Mouse (Mus musculus): Measurements from ENCODE around the gene Phc2. TPM values are rescaled to one million over a fixed set of nuclear protein-coding genes. Genes with fewer than 3 reads are reported as not detected.

Phc2 gene
- polyA plus RNA-seq, 1 experiment from 2014 or later, result 18.9 TPM

DNA sequence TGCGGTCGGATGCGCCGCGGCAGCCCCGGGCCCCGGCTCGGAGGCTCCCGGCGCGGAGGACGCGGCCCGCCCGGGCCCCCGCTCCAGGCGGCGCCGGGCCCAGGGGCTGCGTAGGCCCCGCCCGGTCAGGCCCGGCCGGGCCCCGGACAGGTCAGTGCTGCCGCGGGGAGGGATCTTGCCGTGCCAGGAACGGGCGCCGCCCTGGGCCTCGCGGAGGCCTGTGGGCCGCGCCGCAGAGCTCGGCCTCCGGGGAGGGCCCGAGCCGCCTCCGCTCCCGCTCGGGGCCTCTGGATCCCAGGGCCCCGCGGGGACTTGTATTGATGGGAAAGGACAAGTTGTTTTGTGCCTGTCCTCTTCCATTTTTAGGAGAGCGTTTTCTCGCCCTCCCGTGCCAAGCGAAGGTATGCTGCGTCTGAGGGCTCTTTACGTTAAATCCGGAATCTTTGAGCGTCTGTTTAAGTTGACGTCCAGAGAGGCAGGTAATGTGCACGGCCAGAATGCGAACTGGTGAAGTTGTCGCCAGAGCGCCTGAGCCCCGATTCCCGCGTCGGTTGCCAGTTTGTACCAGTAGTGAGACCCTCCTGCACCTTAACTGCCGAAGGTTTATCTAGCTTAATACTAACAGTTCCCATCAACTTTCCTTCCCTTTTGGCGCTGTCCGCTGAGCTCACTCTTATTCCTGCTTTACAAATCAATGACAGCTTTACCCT, 73.4 kb downstream of the Phc2 start:
- ATAC-seq (ENCODE audit: low read depth), result peak; percentile 80
- Histone ChIP-seq H3K27ac (ENCODE audit: low read length) (peak overlapping the region; percentile 91), H3K27me3 (ENCODE audit: control insufficient read depth, insufficient read depth, low read depth, low read length) (no peaks in the 10 kb centered on the region), H3K4me2 (ENCODE audit: low read depth, low read length) (peak overlapping the region; percentile 66), H3K9ac (ENCODE audit: low read length) (peak overlapping the region; percentile 98), H3K9me3 (ENCODE audit: control insufficient read depth, low read length) (no peaks in the 10 kb centered on the region), H3K36me3 (ENCODE audit: control insufficient read depth, insufficient read depth, low read length) (no peaks in the 10 kb centered on the region; the same call in 1 of the 2 replicates), H3K4me1 (replicated peaks; ENCODE audit: control insufficient read depth, insufficient read depth, low read length) (peaks cover 40% of the 10 kb centered on the region), H3K4me3 (ENCODE audit: low read length) (peak overlapping the region; percentile 93)
- WGBS, result under 1% methylated on average over 46 of the region's 65 CpGs

DNA sequence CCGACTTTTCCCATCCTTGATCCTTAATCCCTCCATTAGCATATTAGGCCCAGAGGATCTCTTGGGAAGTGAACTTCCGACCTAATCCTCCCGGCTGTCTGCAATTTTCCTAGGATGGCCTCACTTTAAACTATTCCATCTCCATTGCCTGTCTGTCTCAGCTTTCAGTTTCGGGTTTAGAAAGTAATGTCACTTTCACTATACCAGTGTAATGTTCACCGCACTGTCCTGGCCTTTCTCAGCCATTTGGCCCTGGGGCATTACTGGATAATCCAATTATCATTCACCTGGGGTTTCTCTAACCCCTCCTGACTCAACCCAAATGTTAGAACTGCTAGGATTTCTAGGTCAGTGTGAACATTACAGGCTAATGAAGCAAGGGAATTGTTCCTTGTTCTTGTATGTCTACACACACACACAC, 73.9 kb downstream of the Phc2 start:
- Histone ChIP-seq H3K27ac (ENCODE audit: low read length) (peak overlapping the region; percentile 91), H3K4me1 (replicated peaks; ENCODE audit: control insufficient read depth, insufficient read depth, low read length) (peaks cover 46% of the 10 kb centered on the region), H3K4me2 (ENCODE audit: low read depth, low read length) (peak overlapping the region; percentile 66), H3K9ac (ENCODE audit: low read length) (peak overlapping the region; percentile 98), H3K36me3 (ENCODE audit: control insufficient read depth, insufficient read depth, low read length) (no peaks in the 10 kb centered on the region; the same call in 1 of the 2 replicates), H3K27me3 (ENCODE audit: control insufficient read depth, insufficient read depth, low read depth, low read length) (no peaks in the 10 kb centered on the region), H3K4me3 (ENCODE audit: low read length) (peak overlapping the region; percentile 93), H3K9me3 (ENCODE audit: control insufficient read depth, low read length) (no peaks in the 10 kb centered on the region)
- ATAC-seq (ENCODE audit: low read depth), result no peak
- WGBS, result under 1% methylated on average over 5 of the region's 5 CpGs

DNA sequence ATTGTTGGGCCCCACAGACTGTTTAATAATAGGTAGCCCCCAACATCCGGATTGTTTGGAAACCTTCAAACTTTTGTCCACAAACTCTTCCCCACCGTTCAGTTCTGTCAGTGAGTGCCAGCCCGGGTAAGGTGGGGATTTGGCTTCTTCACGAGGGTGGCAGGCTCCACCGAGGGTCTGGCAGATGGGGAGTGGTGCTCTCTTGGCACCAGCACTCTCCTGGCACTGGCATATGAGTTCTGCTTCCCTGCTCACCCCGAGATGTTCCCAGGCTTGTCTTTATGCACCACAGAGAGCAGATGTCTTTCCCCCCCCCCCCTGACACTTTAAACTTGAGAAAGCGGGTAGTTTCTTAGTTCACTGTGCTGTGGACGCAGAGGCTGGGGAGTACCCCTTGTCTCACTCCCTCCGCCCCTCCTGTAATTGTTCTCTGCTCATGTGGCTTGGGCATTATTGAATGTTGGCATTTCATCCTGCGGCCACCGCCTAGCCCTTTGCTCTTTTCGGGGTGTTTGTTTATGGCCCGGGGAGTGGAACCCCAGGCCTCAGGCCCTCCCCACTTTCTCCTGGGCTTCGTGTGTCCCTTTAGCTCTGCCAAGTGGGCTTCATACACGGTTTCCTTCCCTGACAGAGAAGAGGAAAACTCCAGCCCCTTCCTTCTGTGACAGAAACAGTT, 74.7 kb downstream of the Phc2 start:
- H3K4me2 ChIP-seq (ENCODE audit: low read depth, low read length), result peak overlapping the region; percentile 66
- WGBS, result 3% methylated on average over 15 of the region's 15 CpGs
- H3K4me1 ChIP-seq (replicated peaks; ENCODE audit: control insufficient read depth, insufficient read depth, low read length), result peaks cover 51% of the 10 kb centered on the region
- no peaks in the 10 kb centered on the region for H3K27me3 ChIP-seq (ENCODE audit: control insufficient read depth, insufficient read depth, low read depth, low read length)
- H3K27ac ChIP-seq (ENCODE audit: low read length), result peak overlapping the region; percentile 91
- ATAC-seq (ENCODE audit: low read depth), result no peak
- no peaks in the 10 kb centered on the region for H3K9me3 ChIP-seq (ENCODE audit: control insufficient read depth, low read length)
- H3K36me3 ChIP-seq (ENCODE audit: control insufficient read depth, insufficient read depth, low read length), result no peaks in the 10 kb centered on the region; the same call in 1 of the 2 replicates
- H3K4me3 ChIP-seq (ENCODE audit: low read length), result peak overlapping the region; percentile 93
- peak overlapping the region; percentile 98 for H3K9ac ChIP-seq (ENCODE audit: low read length)

DNA sequence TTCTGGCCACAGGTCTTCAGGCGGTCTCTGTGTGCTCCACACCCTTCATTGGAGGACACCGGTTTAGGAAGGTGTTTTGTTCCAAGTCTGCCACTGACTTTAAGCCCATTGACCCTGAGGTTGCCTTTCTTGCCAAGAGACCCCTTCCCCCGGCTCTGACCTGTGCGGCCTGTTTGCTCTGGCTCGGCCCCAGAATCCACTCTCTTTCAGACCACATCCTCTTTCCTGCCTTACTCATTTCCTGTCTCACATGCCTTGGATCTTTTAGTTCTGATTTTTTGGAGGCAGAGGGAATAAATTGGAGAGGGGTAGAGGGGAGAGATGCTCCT, 75.2 kb downstream of the Phc2 start:
- peaks cover 55% of the 10 kb centered on the region for H3K4me1 ChIP-seq (replicated peaks; ENCODE audit: control insufficient read depth, insufficient read depth, low read length)
- WGBS, result 2% methylated on average over 5 of the region's 5 CpGs
- ATAC-seq (ENCODE audit: low read depth), result no peak

DNA sequence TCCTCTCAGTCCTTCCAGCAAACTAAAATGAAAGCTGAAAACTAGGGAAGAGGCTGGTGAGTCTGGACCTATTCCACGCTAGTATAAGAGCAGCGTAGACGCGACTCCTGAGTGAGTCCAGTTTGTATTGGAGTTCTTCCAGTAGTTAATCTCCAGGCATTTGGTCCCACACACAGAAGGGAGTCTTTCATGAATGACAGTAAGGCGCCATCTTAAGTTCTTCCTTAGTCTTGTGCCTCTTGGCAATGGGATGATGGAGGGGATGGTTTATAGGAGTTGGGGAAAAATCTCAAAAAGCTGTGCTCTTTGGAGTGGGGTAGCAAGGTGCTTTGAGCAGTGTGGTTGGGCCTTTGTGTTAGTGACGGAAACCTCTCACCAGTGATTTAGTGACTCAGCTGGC, 75.8 kb downstream of the Phc2 start:
- H3K9me3 ChIP-seq (ENCODE audit: control insufficient read depth, low read length), result no peaks in the 10 kb centered on the region
- H3K27ac ChIP-seq (ENCODE audit: low read length), result peak overlapping the region; percentile 91
- 44% methylated on average over 6 of the region's 6 CpGs for WGBS
- no peaks in the 10 kb centered on the region; the same call in 1 of the 2 replicates for H3K36me3 ChIP-seq (ENCODE audit: control insufficient read depth, insufficient read depth, low read length)
- peak overlapping the region; percentile 66 for H3K4me2 ChIP-seq (ENCODE audit: low read depth, low read length)
- no peaks in the 10 kb centered on the region for H3K27me3 ChIP-seq (ENCODE audit: control insufficient read depth, insufficient read depth, low read depth, low read length)
- no peak for ATAC-seq (ENCODE audit: low read depth)
- H3K4me3 ChIP-seq (ENCODE audit: low read length), result peak overlapping the region; percentile 93
- H3K4me1 ChIP-seq (replicated peaks; ENCODE audit: control insufficient read depth, insufficient read depth, low read length), result peaks cover 60% of the 10 kb centered on the region
- peak overlapping the region; percentile 98 for H3K9ac ChIP-seq (ENCODE audit: low read length)

More for the DNA sequence above, 75.2 kb downstream of the Phc2 start:
- Histone ChIP-seq H3K27me3 (ENCODE audit: control insufficient read depth, insufficient read depth, low read depth, low read length) (no peaks in the 10 kb centered on the region), H3K27ac (ENCODE audit: low read length) (peak overlapping the region; percentile 91), H3K4me3 (ENCODE audit: low read length) (peak overlapping the region; percentile 93), H3K9me3 (ENCODE audit: control insufficient read depth, low read length) (no peaks in the 10 kb centered on the region), H3K36me3 (ENCODE audit: control insufficient read depth, insufficient read depth, low read length) (no peaks in the 10 kb centered on the region; the same call in 1 of the 2 replicates), H3K4me2 (ENCODE audit: low read depth, low read length) (peak overlapping the region; percentile 66), H3K9ac (ENCODE audit: low read length) (peak overlapping the region; percentile 98)

DNA sequence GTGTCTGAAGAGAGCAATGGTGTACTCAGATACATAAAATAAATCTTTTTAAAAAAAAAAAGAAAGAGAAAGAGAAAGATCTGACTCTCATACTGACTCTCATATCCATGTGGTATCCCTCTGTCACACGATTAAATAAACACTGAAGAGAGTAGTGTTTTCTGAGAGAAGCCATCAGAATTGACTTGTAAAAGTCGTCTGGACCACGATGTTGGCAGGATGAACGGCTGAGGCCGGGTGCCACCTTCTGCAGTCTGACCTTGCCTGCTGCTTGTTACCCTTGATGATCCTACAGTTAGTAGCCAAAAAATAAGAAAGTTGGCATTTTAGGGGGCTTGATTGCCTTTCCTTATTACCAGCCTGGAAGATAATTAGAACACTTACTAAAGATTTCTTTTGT, 78.3 kb downstream of the Phc2 start:
- WGBS, result 13% methylated on average over 5 of the region's 5 CpGs
- Histone ChIP-seq H3K4me1 (replicated peaks; ENCODE audit: control insufficient read depth, insufficient read depth, low read length) (peaks cover 78% of the 10 kb centered on the region), H3K27ac (ENCODE audit: low read length) (peak overlapping the region; percentile 68), H3K4me3 (ENCODE audit: low read length) (no peak overlapping the region), H3K27me3 (ENCODE audit: control insufficient read depth, insufficient read depth, low read depth, low read length) (no peaks in the 10 kb centered on the region), H3K36me3 (ENCODE audit: control insufficient read depth, insufficient read depth, low read length) (peaks cover 3% of the 10 kb centered on the region; the same call in 1 of the 2 replicates), H3K4me2 (ENCODE audit: low read depth, low read length) (no peak overlapping the region), H3K9ac (ENCODE audit: low read length) (no peak overlapping the region), H3K9me3 (ENCODE audit: control insufficient read depth, low read length) (no peaks in the 10 kb centered on the region)
- ATAC-seq (ENCODE audit: low read depth), result no peak

DNA sequence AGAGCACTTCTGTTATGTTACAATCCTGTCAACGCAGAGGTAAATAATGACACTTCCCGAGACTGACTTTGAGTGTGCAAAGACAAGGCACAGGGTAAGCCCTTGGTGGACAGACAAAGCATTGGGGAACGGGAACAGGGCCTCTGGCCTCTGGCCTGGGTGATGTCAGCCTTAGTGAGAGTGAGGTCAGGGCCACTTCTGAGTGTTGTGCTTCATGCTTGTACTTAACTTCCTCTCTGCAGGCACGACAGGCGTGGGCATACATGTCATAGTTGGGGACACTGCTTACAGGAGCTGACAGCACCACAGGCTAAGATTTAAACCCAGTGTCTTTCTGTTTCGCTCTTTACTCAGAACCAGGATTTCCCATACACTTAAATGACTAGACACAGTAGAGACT, 79.0 kb downstream of the Phc2 start:
- H3K27me3 ChIP-seq (ENCODE audit: control insufficient read depth, insufficient read depth, low read depth, low read length), result no peaks in the 10 kb centered on the region
- peak overlapping the region; percentile 92 for H3K27ac ChIP-seq (ENCODE audit: low read length)
- no peak overlapping the region for H3K4me3 ChIP-seq (ENCODE audit: low read length)
- peaks cover 3% of the 10 kb centered on the region; the same call in 1 of the 2 replicates for H3K36me3 ChIP-seq (ENCODE audit: control insufficient read depth, insufficient read depth, low read length)
- H3K4me2 ChIP-seq (ENCODE audit: low read depth, low read length), result peak overlapping the region; percentile 35
- H3K9me3 ChIP-seq (ENCODE audit: control insufficient read depth, low read length), result no peaks in the 10 kb centered on the region
- H3K4me1 ChIP-seq (replicated peaks; ENCODE audit: control insufficient read depth, insufficient read depth, low read length), result peaks cover 83% of the 10 kb centered on the region
- ATAC-seq (ENCODE audit: low read depth), result peak; percentile 8; the same call in 1 of the 2 replicates
- WGBS, result 18% methylated on average over 6 of the region's 6 CpGs
- peak overlapping the region; percentile 48; the same call in 1 of the 2 replicates for H3K9ac ChIP-seq (ENCODE audit: low read length)

DNA sequence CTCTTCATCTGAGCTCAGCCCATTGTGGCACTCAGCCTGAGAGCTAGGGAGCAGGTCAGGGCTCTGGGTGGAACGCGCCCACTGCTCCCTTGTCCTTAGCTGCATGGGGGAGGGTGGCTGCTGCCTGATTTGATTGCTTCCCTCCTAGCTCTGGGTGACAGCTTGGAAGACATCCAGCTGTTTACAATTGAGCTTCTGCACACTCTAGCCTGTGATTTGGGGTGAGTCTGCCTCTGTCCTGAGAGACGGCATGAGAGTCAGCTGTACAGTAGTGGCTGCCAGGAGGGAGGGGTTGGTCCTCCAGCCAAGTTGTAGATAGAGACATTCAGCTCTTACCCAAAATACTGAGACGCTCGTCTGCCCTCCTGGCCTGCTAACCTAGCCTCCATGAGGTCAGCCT, 79.7 kb downstream of the Phc2 start:
- Histone ChIP-seq H3K36me3 (ENCODE audit: control insufficient read depth, insufficient read depth, low read length) (peaks cover 3% of the 10 kb centered on the region; the same call in 1 of the 2 replicates), H3K9ac (ENCODE audit: low read length) (peak overlapping the region; percentile 48; the same call in 1 of the 2 replicates), H3K27me3 (ENCODE audit: control insufficient read depth, insufficient read depth, low read depth, low read length) (no peaks in the 10 kb centered on the region), H3K9me3 (ENCODE audit: control insufficient read depth, low read length) (no peaks in the 10 kb centered on the region), H3K27ac (ENCODE audit: low read length) (peak overlapping the region; percentile 92), H3K4me3 (ENCODE audit: low read length) (no peak overlapping the region), H3K4me1 (replicated peaks; ENCODE audit: control insufficient read depth, insufficient read depth, low read length) (peaks cover 84% of the 10 kb centered on the region), H3K4me2 (ENCODE audit: low read depth, low read length) (peak overlapping the region; percentile 35; the same call in 1 of the 2 replicates)
- ATAC-seq (ENCODE audit: low read depth), result peak; percentile 91
- 11% methylated on average over 5 of the region's 5 CpGs for WGBS
